18 mouse cellular contexts compared by ENCODE assay signal in genomic region chr4:139797344-139797743, GRCm38 (mm10). TPM values are rescaled to one million over a fixed set of nuclear protein-coding genes. Genes with fewer than 3 reads are reported as not detected.
DNase-seq lines count a peak whose midpoint lies in the region; ATAC-seq lines count a peak whose summit lies in the region.
"Had no signal": no experiment of that assay in that cellular context is flagged by ENCODE, and none has a peak within 500 bp of the region (broad histone marks: within the 10 kb centered on the region; RNA-seq: fewer than 3 reads in every experiment).

No protein-coding gene starts in this region.

- ATAC-seq in kidney, embryonic 14.5 days (ENCODE audit: low FRiP score, low TSS enrichment), result 0 out of 2 replicates have a peak, but pooled peaks have one; percentile 28
- ATAC-seq in intestine, embryonic 15.5 days, result 0 out of 2 replicates have a peak, but pooled peaks have one; percentile 31
- ATAC-seq in stomach, embryonic 16.5 days (ENCODE audit: insufficient read depth, low FRiP score), result peak; percentile 91
- ATAC-seq in megakaryocyte, adult 5-6 weeks (ENCODE audit: poor library complexity, severe bottlenecking), result no peak
- ATAC-seq: hindbrain, postnatal 0 days had no signal

- no peak for DNase-seq in kidney, postnatal 14 days
- peak; percentile 12 for DNase-seq in ES-CJ7 (ENCODE audit: low read depth, low spot score)
- DNase-seq in kidney, adult 8-10 months, result no peak
- DNase-seq in heart, postnatal 4 days, result no peak
- DNase-seq: cerebellum, adult 18-20 months; heart, postnatal 10 days; kidney, postnatal 25 days; right cerebral cortex, postnatal 25 days; thymus, postnatal 4 days had no signal

- peaks cover 38% of the 10 kb centered on the region for H3K27me3 ChIP-seq in kidney, embryonic 14.5 days (ENCODE audit: control insufficient read depth, insufficient read depth, low read length)
- peaks cover 15% of the 10 kb centered on the region; the same call in 1 of the 2 replicates for H3K27me3 ChIP-seq in intestine, embryonic 15.5 days (replicated peaks)
- H3K27me3 ChIP-seq in stomach, embryonic 16.5 days (ENCODE audit: control insufficient read depth, insufficient read depth, low read length), result peaks cover 2% of the 10 kb centered on the region; the same call in 1 of the 2 replicates

- no peak overlapping the region for H3K4me3 ChIP-seq in kidney, embryonic 14.5 days (ENCODE audit: low read length)
- H3K4me3 ChIP-seq in intestine, embryonic 15.5 days (replicated peaks), result no peak overlapping the region
- no peak overlapping the region for H3K4me3 ChIP-seq in stomach, embryonic 16.5 days (replicated peaks; ENCODE audit: low read length)
- H3K4me3 ChIP-seq: midbrain, embryonic 12.5 days had no signal

- H3K9me3 ChIP-seq in kidney, embryonic 14.5 days (ENCODE audit: control insufficient read depth, low read length), result no peaks in the 10 kb centered on the region
- H3K9me3 ChIP-seq in intestine, embryonic 15.5 days, result no peaks in the 10 kb centered on the region
- H3K9me3 ChIP-seq in stomach, embryonic 16.5 days (replicated peaks; ENCODE audit: control insufficient read depth, low read length), result no peaks in the 10 kb centered on the region
- H3K9me3 ChIP-seq: midbrain, embryonic 12.5 days had no signal

- no peaks in the 10 kb centered on the region for H3K36me3 ChIP-seq in kidney, embryonic 14.5 days (ENCODE audit: control insufficient read depth, insufficient read depth, low read length)
- H3K36me3 ChIP-seq in intestine, embryonic 15.5 days, result no peaks in the 10 kb centered on the region
- no peaks in the 10 kb centered on the region for H3K36me3 ChIP-seq in stomach, embryonic 16.5 days (ENCODE audit: control insufficient read depth, insufficient read depth, low read length)
- H3K36me3 ChIP-seq: midbrain, embryonic 12.5 days had no signal

- H3K4me1 ChIP-seq in kidney, embryonic 14.5 days (ENCODE audit: control insufficient read depth, insufficient read depth, low read length), result peaks cover 5% of the 10 kb centered on the region; the same call in 1 of the 2 replicates
- H3K4me1 ChIP-seq in intestine, embryonic 15.5 days (replicated peaks), result no peaks in the 10 kb centered on the region
- H3K4me1 ChIP-seq in stomach, embryonic 16.5 days (ENCODE audit: control insufficient read depth, insufficient read depth, low read length), result peaks cover 4% of the 10 kb centered on the region; the same call in 1 of the 2 replicates

- H3K9ac ChIP-seq in kidney, embryonic 14.5 days (ENCODE audit: low read depth, low read length), result no peak overlapping the region
- no peak overlapping the region for H3K9ac ChIP-seq in intestine, embryonic 15.5 days
- no peak overlapping the region for H3K9ac ChIP-seq in stomach, embryonic 16.5 days (ENCODE audit: low read length)
- H3K9ac ChIP-seq: liver, embryonic 14.5 days; midbrain, embryonic 12.5 days had no signal

- no peak overlapping the region for H3K4me2 ChIP-seq in kidney, embryonic 14.5 days (replicated peaks; ENCODE audit: low read depth, low read length)
- H3K4me2 ChIP-seq in intestine, embryonic 15.5 days (replicated peaks), result no peak overlapping the region
- no peak overlapping the region for H3K4me2 ChIP-seq in stomach, embryonic 16.5 days (ENCODE audit: low read depth, low read length)
- H3K4me2 ChIP-seq: midbrain, embryonic 12.5 days had no signal

- 46% methylated on average over 4 of the region's 4 CpGs for WGBS in kidney, embryonic 14.5 days
- 21% methylated on average over 4 of the region's 4 CpGs for WGBS in intestine, embryonic 15.5 days
- 33% methylated on average over 4 of the region's 4 CpGs for WGBS in stomach, embryonic 16.5 days

- no peak overlapping the region for H3K27ac ChIP-seq in kidney, embryonic 14.5 days (ENCODE audit: low read depth, low read length)
- H3K27ac ChIP-seq in intestine, embryonic 15.5 days, result no peak overlapping the region
- H3K27ac ChIP-seq in stomach, embryonic 16.5 days (ENCODE audit: low read length), result peak overlapping the region; percentile 85
- H3K27ac ChIP-seq: hindbrain, postnatal 0 days; liver, embryonic 14.5 days; midbrain, embryonic 12.5 days had no signal

RNA-seq across cellular contexts. Expression of gene Pax7, which starts 36.0 kb away (rescaled TPM):
- not detected in 2 replicates for polyA plus RNA-seq in kidney, embryonic 14.5 days (2014; fragmentation: Nextera tagmentation; extraction: Ambion mirVana)
- polyA plus RNA-seq in intestine, embryonic 15.5 days (2015; fragmentation: Nextera tagmentation; extraction: Ambion mirVana), result not detected in 2 replicates
- polyA plus RNA-seq in stomach, embryonic 16.5 days (2015; fragmentation: Nextera tagmentation; extraction: Ambion mirVana), result 0.08 TPM in 1 of 2 replicates, not detected in the other
- total RNA-seq in megakaryocyte, adult 5-6 weeks (2015), result not detected in 2 replicates
- not detected in 2 replicates for total RNA-seq in megakaryocyte, adult 5-6 weeks (2017)
- total RNA-seq in heart, postnatal 4 days (2021), result not detected
- total RNA-seq: heart, adult 8-10 months; heart, postnatal 10 days had no signal
- polyA plus RNA-seq: cortical plate, adult 2 months; liver, embryonic 14.5 days had no signal
